Mouse (Mus musculus) hindbrain, embryonic 16.5 days (tissue): ENCODE measurements around the gene Ptges3l. TPM values are rescaled to one million over a fixed set of nuclear protein-coding genes. Genes with fewer than 3 reads are reported as not detected.

Source experiments
- ATAC-seq: fragments of 200-750 bp; cut with Nextera tagmentation; 2 replicates; pipeline ENCODE4 v1.8.0; 2017; ENCODE audit warnings: moderate TSS enrichment, moderate library complexity
- H3K27ac ChIP-seq: fragments of 300-500 bp; sonication (generic); 2 replicates; pipeline ENCODE4 v1.5.1; 2014; ENCODE audit warnings: low read depth, mild to moderate bottlenecking, control low read depth, low read length, moderate library complexity
- H3K27me3 ChIP-seq: fragments of 300-500 bp; sonication (generic); replicated peaks from 2 replicates; pipeline ENCODE4 v1.6.1; 2014; ENCODE audit warnings: low read length; ENCODE audit not compliant: control insufficient read depth, insufficient read depth
- H3K36me3 ChIP-seq: fragments of 300-500 bp; sonication (generic); 2 replicates; pipeline ENCODE4 v1.6.1; 2014; ENCODE audit warnings: mild to moderate bottlenecking, low read length, moderate library complexity, mixed read lengths; ENCODE audit not compliant: control insufficient read depth, insufficient read depth
- H3K4me1 ChIP-seq: fragments of 300-500 bp; sonication (generic); 2 replicates; pipeline ENCODE4 v1.6.1; 2014; ENCODE audit warnings: low read depth, low read length; ENCODE audit not compliant: control insufficient read depth, insufficient read depth
- H3K4me2 ChIP-seq: fragments of 300-500 bp; sonication (generic); 2 replicates; pipeline ENCODE4 v1.6.1; 2014; ENCODE audit warnings: mild to moderate bottlenecking, low read length, control low read depth, moderate library complexity
- H3K4me3 ChIP-seq: fragments of 300-500 bp; sonication (generic); 2 replicates; pipeline ENCODE4 v1.5.1; 2014; ENCODE audit warnings: mild to moderate bottlenecking, low read length, control low read depth, moderate library complexity
- H3K9ac ChIP-seq: fragments of 300-500 bp; sonication (generic); 2 replicates; pipeline ENCODE4 v1.6.1; 2014; ENCODE audit warnings: low read depth, mild to moderate bottlenecking, control low read depth, low read length, moderate library complexity
- H3K9me3 ChIP-seq: fragments of 300-500 bp; sonication (generic); 2 replicates; pipeline ENCODE4 v1.6.1; 2014; ENCODE audit warnings: mild to moderate bottlenecking, low read length, moderate library complexity; ENCODE audit not compliant: control insufficient read depth
- WGBS: fragments of 180-500 bp; shearing (Covaris S2); extraction: QIAGEN DNeasy Blood & Tissue Kit; methylation state at CpG from one replicate; pipeline ENCODE4 v1.1.7; 2014; 5-methylcytosine and 5-hydroxymethylcytosine counted together
- microRNA-seq: library from miRNA; unstranded; fragments of <30 nt; microRNA quantifications from one replicate; pipeline ENCODE4, GENCODE M21; 2017
- polyA plus RNA-seq: library from polyadenylated mRNA; unstranded; fragments of >200 nt; fragmentation: Nextera tagmentation; extraction: Ambion mirVana; gene quantifications from 2 replicates; pipeline ENCODE4 v1.2.1, GENCODE M21; 2015

Ptges3l gene
- polyA plus RNA-seq, 1 experiment from 2014 or later = 3.1 TPM

DNA sequence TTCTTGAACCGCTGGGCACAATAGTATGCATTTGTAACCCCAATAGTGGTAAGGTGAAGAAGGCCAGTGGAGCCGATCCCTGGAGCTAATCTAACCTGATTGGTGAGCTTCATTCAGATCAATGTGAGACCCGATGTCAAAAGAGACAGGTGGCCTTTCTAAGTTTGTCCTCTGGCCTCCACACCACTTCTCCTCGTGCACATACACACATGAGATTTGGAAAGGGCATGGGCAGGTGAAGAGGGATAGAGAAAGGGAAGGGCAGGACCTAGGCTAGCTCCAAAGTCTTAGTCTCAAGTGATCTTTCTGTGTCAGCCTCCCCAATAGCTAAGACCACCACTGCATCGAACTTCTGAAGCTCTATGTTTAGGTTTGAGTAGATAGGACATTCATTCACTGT lies 55.0 kb downstream of the Ptges3l start:
- H3K4me3 ChIP-seq = no peak overlapping the region
- H3K9me3 ChIP-seq = no peaks in the 10 kb centered on the region
- H3K4me1 ChIP-seq = no peaks in the 10 kb centered on the region
- no peak for ATAC-seq
- no peaks in the 10 kb centered on the region for H3K27me3 ChIP-seq
- 78% methylated on average over 5 of the region's 5 CpGs for WGBS
- no peak overlapping the region for H3K9ac ChIP-seq
- no peaks in the 10 kb centered on the region for H3K36me3 ChIP-seq
- no peak overlapping the region for H3K4me2 ChIP-seq
- no peak overlapping the region for H3K27ac ChIP-seq

Small RNA genes within 50 kb of the gene (microRNA-seq; reads per million reads assigned to microRNA genes)
- not detected for gene Mir6929

Other genes with a start within 250 kb of the Ptges3l start
- 0.32 and 0.60 TPM in 2 replicates for gene Ccr10, start 249.9 kb downstream of the Ptges3l start, polyA plus RNA-seq
- 30.0 and 32.4 TPM in 2 replicates for gene Ezh1, start 198.9 kb downstream of the Ptges3l start, polyA plus RNA-seq
- gene Ramp2, start 179.3 kb downstream of the Ptges3l start, polyA plus RNA-seq = 100 and 108 TPM in 2 replicates
- gene Vps25, start 171.6 kb downstream of the Ptges3l start, polyA plus RNA-seq = 128 and 131 TPM in 2 replicates
- 7.2 and 7.3 TPM in 2 replicates for gene Wnk4, start 164.8 kb downstream of the Ptges3l start, polyA plus RNA-seq
- 0.83 and 1.0 TPM in 2 replicates for gene Cntd1, start 146.3 kb downstream of the Ptges3l start, polyA plus RNA-seq
- 226 and 232 TPM in 2 replicates for gene Coa3, start 146.2 kb downstream of the Ptges3l start, polyA plus RNA-seq
- 175 and 182 TPM in 2 replicates for gene Becn1, start 123.0 kb downstream of the Ptges3l start, polyA plus RNA-seq
- gene Psme3, start 109.1 kb downstream of the Ptges3l start, polyA plus RNA-seq = 106 and 117 TPM in 2 replicates
- gene Aoc2, start 100.3 kb downstream of the Ptges3l start, polyA plus RNA-seq = 0.93 and 2.1 TPM in 2 replicates
- 0.15 and 0.29 TPM in 2 replicates for gene Aoc3, start 94.7 kb downstream of the Ptges3l start, polyA plus RNA-seq
- not detected in 2 replicates for gene G6pc, start 57.8 kb downstream of the Ptges3l start, polyA plus RNA-seq
- gene Aarsd1, start 7.7 kb downstream of the Ptges3l start, polyA plus RNA-seq = 93.5 and 98.6 TPM in 2 replicates
- gene Gm27029, start 537 bp downstream of the Ptges3l start, polyA plus RNA-seq = 8.1 and 9.5 TPM in 2 replicates
- 30.7 and 33.6 TPM in 2 replicates for gene Rundc1, start 248 bp downstream of the Ptges3l start, polyA plus RNA-seq
- gene Rpl27, start 17.0 kb upstream of the Ptges3l start, polyA plus RNA-seq = 204 and 207 TPM in 2 replicates
- 3.9 and 4.8 TPM in 2 replicates for gene Ifi35, start 23.1 kb upstream of the Ptges3l start, polyA plus RNA-seq
- 83.2 and 90.6 TPM in 2 replicates for gene Rnd2, start 39.7 kb upstream of the Ptges3l start, polyA plus RNA-seq
- gene Vat1, start 40.9 kb upstream of the Ptges3l start, polyA plus RNA-seq = 125 and 134 TPM in 2 replicates
- gene Brca1, start 126.6 kb upstream of the Ptges3l start, polyA plus RNA-seq = 2.0 and 3.0 TPM in 2 replicates
- 80.5 and 93.2 TPM in 2 replicates for gene Nbr1, start 126.8 kb upstream of the Ptges3l start, polyA plus RNA-seq
- 4.4 and 4.9 TPM in 2 replicates for gene Tmem106a, start 156.9 kb upstream of the Ptges3l start, polyA plus RNA-seq
- not detected in 2 replicates for gene Gm11634, start 173.9 kb upstream of the Ptges3l start, polyA plus RNA-seq
- gene Rdm1, start 201.9 kb upstream of the Ptges3l start, polyA plus RNA-seq = 17.2 and 21.7 TPM in 2 replicates
- 7.6 and 7.7 TPM in 2 replicates for gene Arl4d, start 240.2 kb upstream of the Ptges3l start, polyA plus RNA-seq